Mouse (Mus musculus): ENCODE measurements around the gene Hhex. TPM values are rescaled to one million over a fixed set of nuclear protein-coding genes. Genes with fewer than 3 reads are reported as not detected.
A peak's percentile ranks its signal among the peaks of the same experiment; 100 is the strongest.

Gene Hhex
- polyA plus RNA-seq (2015; fragmentation: Nextera tagmentation; extraction: Ambion mirVana) = 4.1 and 5.3 TPM in 2 replicates

GRCm38 (mm10) chr19:37434263-37434951 is at the start of gene Hhex:
TSS of gene Hhex (plus strand) at chr19:37434810.
- ATAC-seq = peak; percentile 57

GRCm38 (mm10) chr19:37386126-37386525 is 48.5 kb upstream of the Hhex start:
- H3K9ac ChIP-seq (ENCODE audit: low read depth, low read length) = no peak overlapping the region
- ATAC-seq = no peak
- H3K9me3 ChIP-seq (ENCODE audit: control insufficient read depth) = no peaks in the 10 kb centered on the region
- H3K4me3 ChIP-seq (ENCODE audit: low read depth, low read length) = no peak overlapping the region
- no peaks in the 10 kb centered on the region for H3K27me3 ChIP-seq (replicated peaks; ENCODE audit: control insufficient read depth, insufficient read depth, low read length)
- 47% methylated on average over 3 of the region's 3 CpGs for WGBS
- no peak overlapping the region for H3K4me2 ChIP-seq (replicated peaks; ENCODE audit: low read depth)
- peaks cover 19% of the 10 kb centered on the region; the same call in 1 of the 2 replicates for H3K36me3 ChIP-seq (ENCODE audit: control insufficient read depth, insufficient read depth)
- H3K27ac ChIP-seq (ENCODE audit: low read depth, low read length) = no peak overlapping the region
- peak; percentile 41 for TF ChIP-seq CTCF (IDR thresholded peaks at IDR 0.05; ENCODE audit: low read depth)
- no peaks in the 10 kb centered on the region for H3K4me1 ChIP-seq (replicated peaks; ENCODE audit: control insufficient read depth, insufficient read depth, low read length)

More at GRCm38 (mm10) chr19:37434263-37434951, at the start of gene Hhex:
- peak within 1 kb of the TSS; percentile 88 for H3K4me2 ChIP-seq (replicated peaks; ENCODE audit: low read depth)
- no peaks in the 10 kb centered on the region for H3K9me3 ChIP-seq (ENCODE audit: control insufficient read depth)
- peaks cover 88% of the 10 kb centered on the region for H3K27me3 ChIP-seq (replicated peaks; ENCODE audit: control insufficient read depth, insufficient read depth, low read length)
- H3K36me3 ChIP-seq (ENCODE audit: control insufficient read depth, insufficient read depth) = no peaks in the 10 kb centered on the region
- 1% methylated on average over 51 of the region's 79 CpGs for WGBS
- peak within 1 kb of the TSS; percentile 60 for H3K4me3 ChIP-seq (ENCODE audit: low read depth, low read length)
- H3K4me1 ChIP-seq (replicated peaks; ENCODE audit: control insufficient read depth, insufficient read depth, low read length) = 0 out of 2 replicates have a peak, but pooled peaks cover 4% of the 10 kb centered on the region
- no peak for TF ChIP-seq CTCF (IDR thresholded peaks at IDR 0.05; ENCODE audit: low read depth)
- peak within 1 kb of the TSS; percentile 57 for H3K9ac ChIP-seq (ENCODE audit: low read depth, low read length)
- H3K27ac ChIP-seq (ENCODE audit: low read depth, low read length) = peak within 1 kb of the TSS; percentile 64

- no peaks in the 10 kb centered on the region for H3K9me3 ChIP-seq (ENCODE audit: control insufficient read depth)
- H3K4me1 ChIP-seq (replicated peaks; ENCODE audit: control insufficient read depth, insufficient read depth, low read length) = no peaks in the 10 kb centered on the region
- 94% methylated on average over 3 of the region's 3 CpGs for WGBS
- TF ChIP-seq CTCF (IDR thresholded peaks at IDR 0.05; ENCODE audit: low read depth) = no peak
- no peak overlapping the region for H3K27ac ChIP-seq (ENCODE audit: low read depth, low read length)
- no peak overlapping the region for H3K9ac ChIP-seq (ENCODE audit: low read depth, low read length)
- H3K27me3 ChIP-seq (replicated peaks; ENCODE audit: control insufficient read depth, insufficient read depth, low read length) = no peaks in the 10 kb centered on the region
- H3K4me3 ChIP-seq (ENCODE audit: low read depth, low read length) = no peak overlapping the region
- peaks cover 32% of the 10 kb centered on the region for H3K36me3 ChIP-seq (ENCODE audit: control insufficient read depth, insufficient read depth)
- no peak overlapping the region for H3K4me2 ChIP-seq (replicated peaks; ENCODE audit: low read depth)
- no peak for ATAC-seq
Observed at GRCm38 (mm10) chr19:37391869-37392268, 42.7 kb upstream of the Hhex start.

GRCm38 (mm10) chr19:37396279-37396678 is 38.3 kb upstream of the Hhex start:
- no peak overlapping the region for H3K9ac ChIP-seq (ENCODE audit: low read depth, low read length)
- no peaks in the 10 kb centered on the region for H3K4me1 ChIP-seq (replicated peaks; ENCODE audit: control insufficient read depth, insufficient read depth, low read length)
- no peak overlapping the region for H3K27ac ChIP-seq (ENCODE audit: low read depth, low read length)

GRCm38 (mm10) chr19:37400936-37401335 is 33.7 kb upstream of the Hhex start:
- no peak for ATAC-seq
- Histone ChIP-seq H3K4me3 (ENCODE audit: low read depth, low read length) (no peak overlapping the region), H3K4me2 (replicated peaks; ENCODE audit: low read depth) (no peak overlapping the region), H3K27me3 (replicated peaks; ENCODE audit: control insufficient read depth, insufficient read depth, low read length) (no peaks in the 10 kb centered on the region), H3K4me1 (replicated peaks; ENCODE audit: control insufficient read depth, insufficient read depth, low read length) (no peaks in the 10 kb centered on the region), H3K9me3 (ENCODE audit: control insufficient read depth) (no peaks in the 10 kb centered on the region), H3K36me3 (ENCODE audit: control insufficient read depth, insufficient read depth) (peaks cover 41% of the 10 kb centered on the region), H3K27ac (ENCODE audit: low read depth, low read length) (no peak overlapping the region), H3K9ac (ENCODE audit: low read depth, low read length) (no peak overlapping the region)
- WGBS = 88% methylated on average over 6 of the region's 6 CpGs
- no peak for TF ChIP-seq CTCF (IDR thresholded peaks at IDR 0.05; ENCODE audit: low read depth)

More at GRCm38 (mm10) chr19:37396279-37396678, 38.3 kb upstream of the Hhex start:
- ATAC-seq = no peak
- no peak overlapping the region for H3K4me3 ChIP-seq (ENCODE audit: low read depth, low read length)
- H3K4me2 ChIP-seq (replicated peaks; ENCODE audit: low read depth) = no peak overlapping the region
- H3K36me3 ChIP-seq (ENCODE audit: control insufficient read depth, insufficient read depth) = peaks cover 43% of the 10 kb centered on the region
- no peaks in the 10 kb centered on the region for H3K27me3 ChIP-seq (replicated peaks; ENCODE audit: control insufficient read depth, insufficient read depth, low read length)
- WGBS = 97% methylated on average over 3 of the region's 3 CpGs
- TF ChIP-seq CTCF (IDR thresholded peaks at IDR 0.05; ENCODE audit: low read depth) = no peak
- no peaks in the 10 kb centered on the region for H3K9me3 ChIP-seq (ENCODE audit: control insufficient read depth)

GRCm38 (mm10) chr19:37418294-37418693 is 16.3 kb upstream of the Hhex start:
- peaks cover 33% of the 10 kb centered on the region for H3K36me3 ChIP-seq (ENCODE audit: control insufficient read depth, insufficient read depth)
- H3K9ac ChIP-seq (ENCODE audit: low read depth, low read length) = no peak overlapping the region
- no peaks in the 10 kb centered on the region for H3K27me3 ChIP-seq (replicated peaks; ENCODE audit: control insufficient read depth, insufficient read depth, low read length)
- peak; percentile 67 for TF ChIP-seq CTCF (IDR thresholded peaks at IDR 0.05; ENCODE audit: low read depth)
- no peaks in the 10 kb centered on the region for H3K4me1 ChIP-seq (replicated peaks; ENCODE audit: control insufficient read depth, insufficient read depth, low read length)
- no peak for ATAC-seq
- 81% methylated on average over 4 of the region's 4 CpGs for WGBS
- no peak overlapping the region for H3K27ac ChIP-seq (ENCODE audit: low read depth, low read length)
- H3K4me3 ChIP-seq (ENCODE audit: low read depth, low read length) = no peak overlapping the region
- no peaks in the 10 kb centered on the region for H3K9me3 ChIP-seq (ENCODE audit: control insufficient read depth)
- no peak overlapping the region for H3K4me2 ChIP-seq (replicated peaks; ENCODE audit: low read depth)

All from intestine, postnatal 0 days (tissue).